Mouse (Mus musculus) limb, embryonic 14.5 days (tissue): ENCODE data around the gene Wrap53. TPM values are rescaled to one million over a fixed set of nuclear protein-coding genes. Genes with fewer than 3 reads are reported as not detected.

ENCODE experiments used
- ATAC-seq: fragments of 200-750 bp; cut with Nextera tagmentation; 2 replicates; pipeline ENCODE4 v1.8.0; 2017; ENCODE audit warnings: low read depth, moderate number of reproducible peaks, moderate TSS enrichment; ENCODE audit not compliant: low FRiP score
- DNase-seq: peaks from one replicate; pipeline ENCODE4 v3.0.0-alpha.2; 2015; ENCODE audit warnings: low spot score
- H3K27ac ChIP-seq: fragments of 300-500 bp; sonication (generic); replicated peaks from 2 replicates; pipeline ENCODE4 v1.5.1; 2014; ENCODE audit warnings: low read depth, mild to moderate bottlenecking, low read length, moderate library complexity, mixed read lengths
- H3K27me3 ChIP-seq: fragments of 300-500 bp; sonication (generic); 2 replicates; pipeline ENCODE4 v1.6.1; 2014; ENCODE audit warnings: low read length, mixed read lengths; ENCODE audit not compliant: control insufficient read depth, insufficient read depth
- H3K36me3 ChIP-seq: fragments of 300-500 bp; sonication (generic); 2 replicates; pipeline ENCODE4 v1.6.1; 2014; ENCODE audit warnings: mild to moderate bottlenecking, low read length, moderate library complexity, mixed read lengths; ENCODE audit not compliant: control insufficient read depth, insufficient read depth
- H3K4me1 ChIP-seq: fragments of 300-500 bp; sonication (generic); 2 replicates; pipeline ENCODE4 v1.6.1; 2014; ENCODE audit warnings: antibody characterized with exemption, low read length, mixed read lengths; ENCODE audit not compliant: control insufficient read depth, insufficient read depth
- H3K4me2 ChIP-seq: fragments of 300-500 bp; sonication (generic); replicated peaks from 2 replicates; pipeline ENCODE4 v1.6.1; 2014; ENCODE audit warnings: low read depth, mild to moderate bottlenecking, low read length, moderate library complexity; ENCODE audit not compliant: severe bottlenecking
- H3K4me3 ChIP-seq: fragments of 300-500 bp; sonication (generic); replicated peaks from 2 replicates; pipeline ENCODE4 v1.5.1; 2014; ENCODE audit warnings: low read length
- H3K9ac ChIP-seq: fragments of 300-500 bp; sonication (generic); 2 replicates; pipeline ENCODE4 v1.6.1; 2014; ENCODE audit warnings: mild to moderate bottlenecking, low read depth, low read length, moderate library complexity; ENCODE audit not compliant: severe bottlenecking
- H3K9me3 ChIP-seq: fragments of 300-500 bp; sonication (generic); 2 replicates; pipeline ENCODE4 v1.6.1; 2016; ENCODE audit warnings: low read length; ENCODE audit not compliant: control insufficient read depth
- POLR2A ChIP-seq: fragments of 200-500 bp; IDR thresholded peaks from 2 replicates; pipeline ENCODE4 v1.8.0; 2012; ENCODE audit warnings: inconsistent platforms, mild to moderate bottlenecking, moderate library complexity, borderline replicate concordance; ENCODE audit not compliant: insufficient read depth, insufficient read length; ENCODE audit errors: extremely low read depth
- WGBS: fragments of 180-500 bp; shearing (Covaris S2); extraction: QIAGEN DNeasy Blood & Tissue Kit; methylation state at CpG from one replicate; pipeline ENCODE4 v1.1.7; 2014; 5-methylcytosine and 5-hydroxymethylcytosine counted together
- polyA plus RNA-seq, 2 experiments: library from polyadenylated mRNA; depleted of rRNA in 1 of 2; stranded (reverse) in 1 of 2; unstranded in 1 of 2; fragments of >200 nt; fragmentation: Nextera tagmentation in 1 of 2; extraction: Ambion mirVana in 1 of 2; gene quantifications; 2 replicates each; pipeline versions ENCODE4 v1.2.1 to v1.2.3; 2012 to 2014

Gene Wrap53
- polyA plus RNA-seq, 2 experiments = 19.0 to 20.6 TPM

DNA sequence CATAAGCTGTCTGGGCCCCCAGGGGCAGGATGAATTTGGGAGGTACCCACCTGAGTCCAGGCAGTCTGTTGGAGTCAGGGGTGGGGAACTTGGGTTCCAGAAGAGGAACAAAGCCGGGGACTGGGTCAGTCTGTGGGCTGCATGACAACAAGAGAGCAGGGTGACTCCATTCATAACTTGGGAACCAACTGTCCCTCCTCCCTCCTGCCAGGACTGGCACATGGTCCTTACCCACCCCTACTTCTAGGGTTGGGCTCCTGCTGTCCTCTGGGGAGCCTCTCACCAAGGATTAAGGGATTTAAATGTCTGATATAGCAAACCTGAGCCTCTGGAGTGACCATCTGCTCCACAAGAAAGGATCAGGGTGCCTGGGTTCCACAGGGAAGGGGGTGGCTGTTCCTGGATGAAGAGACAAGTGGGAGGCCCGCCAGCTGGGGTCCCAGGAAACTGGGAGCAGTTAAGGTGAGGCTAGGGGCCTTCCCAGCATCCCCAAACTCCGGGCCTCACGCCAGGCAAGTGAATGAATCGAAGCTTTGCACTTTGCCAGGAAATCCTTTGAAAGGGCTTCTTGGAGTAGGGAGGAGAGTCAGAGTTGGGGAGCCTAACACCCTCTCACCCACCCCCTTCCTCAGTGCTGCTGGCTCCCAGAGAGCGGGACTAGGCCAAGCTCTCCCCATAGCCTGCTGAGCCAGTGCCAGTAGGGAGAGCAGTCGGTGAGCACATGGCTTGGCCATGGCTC lies 12.0 kb upstream of the Wrap53 start:
- WGBS = 79% methylated on average over 7 of the region's 7 CpGs

DNA sequence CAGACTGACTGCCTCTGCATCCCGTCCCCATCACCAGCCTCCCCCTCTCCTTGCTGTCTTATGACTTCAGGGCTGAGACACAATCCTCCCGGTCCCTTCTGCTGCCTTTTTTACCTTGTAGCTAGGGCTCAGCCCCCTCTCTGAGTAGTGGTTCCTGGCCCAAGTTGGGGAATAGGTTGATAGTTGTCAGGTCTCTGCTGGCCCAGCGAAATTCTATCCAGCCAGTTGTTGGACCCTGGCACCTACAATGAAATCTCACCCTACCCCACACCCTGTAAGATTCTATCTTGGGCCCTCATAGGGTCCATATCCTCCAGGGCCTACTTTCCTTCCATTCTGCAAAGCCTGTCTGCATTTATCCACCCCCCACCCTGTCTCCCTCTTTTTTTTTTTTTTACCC lies 11.4 kb upstream of the Wrap53 start:
- WGBS = 94% methylated on average over 3 of the region's 3 CpGs
- DNase-seq = no peak

More for the DNA sequence above, 12.0 kb upstream of the Wrap53 start:
- ATAC-seq (no peak), DNase-seq (no peak)
- Histone ChIP-seq H3K4me1 (no peaks in the 10 kb centered on the region), H3K36me3 (peaks cover 57% of the 10 kb centered on the region), H3K27me3 (no peaks in the 10 kb centered on the region), H3K4me3 (no peak overlapping the region), H3K9ac (no peak overlapping the region), H3K27ac (0 out of 2 replicates have a peak overlapping the region, but pooled peaks have one; percentile 19), H3K4me2 (no peak overlapping the region), H3K9me3 (no peaks in the 10 kb centered on the region)
- TF ChIP-seq POLR2A = no peak

DNA sequence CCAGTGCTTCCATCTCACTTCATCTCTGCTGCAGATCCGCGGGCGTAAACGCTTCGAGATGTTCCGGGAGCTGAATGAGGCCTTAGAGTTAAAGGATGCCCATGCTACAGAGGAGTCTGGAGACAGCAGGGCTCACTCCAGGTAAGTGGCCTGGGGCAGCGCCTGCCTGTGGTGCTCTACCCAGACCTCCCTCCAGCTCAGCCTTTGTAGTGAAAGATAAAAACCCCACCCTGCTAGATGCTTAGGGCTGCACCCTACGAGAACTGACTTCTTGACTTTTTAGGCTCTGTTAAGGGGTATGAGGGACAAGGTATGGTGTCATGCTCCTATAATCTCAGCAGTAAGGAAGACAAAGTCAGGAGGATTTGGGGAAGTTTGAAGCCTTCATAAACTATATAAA lies 10.6 kb upstream of the Wrap53 start:
- no peak overlapping the region for H3K4me3 ChIP-seq
- no peak overlapping the region for H3K9ac ChIP-seq
- TF ChIP-seq POLR2A = no peak
- DNase-seq (no peak), ATAC-seq (no peak)
- H3K4me2 ChIP-seq = no peak overlapping the region
- H3K9me3 ChIP-seq = no peaks in the 10 kb centered on the region
- WGBS = 93% methylated on average over 8 of the region's 8 CpGs
- no peaks in the 10 kb centered on the region for H3K4me1 ChIP-seq
- H3K27me3 ChIP-seq = no peaks in the 10 kb centered on the region
- H3K27ac ChIP-seq = no peak overlapping the region
- H3K36me3 ChIP-seq = peaks cover 66% of the 10 kb centered on the region

More for the DNA sequence above, 11.4 kb upstream of the Wrap53 start:
- no peak overlapping the region for H3K9ac ChIP-seq
- peaks cover 61% of the 10 kb centered on the region for H3K36me3 ChIP-seq
- H3K4me3 ChIP-seq = no peak overlapping the region
- TF ChIP-seq POLR2A = no peak
- H3K27me3 ChIP-seq = no peaks in the 10 kb centered on the region
- H3K27ac ChIP-seq = no peak overlapping the region
- no peak for ATAC-seq
- H3K9me3 ChIP-seq = no peaks in the 10 kb centered on the region
- H3K4me2 ChIP-seq = no peak overlapping the region
- no peaks in the 10 kb centered on the region for H3K4me1 ChIP-seq

DNA sequence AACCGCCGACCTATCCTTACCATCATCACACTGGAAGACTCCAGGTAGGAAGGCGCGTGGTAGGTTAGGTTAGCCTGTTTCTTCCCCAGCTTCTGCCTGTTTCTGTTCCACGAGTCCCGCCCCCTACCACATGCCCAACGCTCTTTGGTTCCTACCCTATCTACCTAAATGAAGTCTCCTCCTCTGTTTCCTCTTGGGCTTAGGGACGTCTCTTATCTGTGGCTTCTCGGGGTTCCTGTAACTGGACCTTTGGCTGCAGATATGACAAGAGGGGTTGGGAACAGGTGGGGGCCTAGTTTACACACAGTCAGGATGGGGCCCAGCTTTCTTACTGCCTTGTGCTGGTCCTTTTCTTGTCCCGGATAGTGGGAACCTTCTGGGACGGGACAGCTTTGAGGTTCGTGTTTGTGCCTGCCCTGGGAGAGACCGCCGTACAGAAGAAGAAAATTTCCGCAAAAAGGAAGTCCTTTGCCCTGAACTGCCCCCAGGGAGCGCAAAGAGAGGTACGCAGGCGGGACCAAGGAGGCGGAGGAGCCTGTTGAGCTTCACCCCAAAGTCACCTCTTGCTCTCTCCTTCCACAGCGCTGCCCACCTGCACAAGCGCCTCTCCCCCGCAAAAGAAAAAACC lies 9.3 kb upstream of the Wrap53 start:
- no peaks in the 10 kb centered on the region for H3K27me3 ChIP-seq
- TF ChIP-seq POLR2A = no peak
- H3K4me3 ChIP-seq = no peak overlapping the region
- DNase-seq = no peak
- ATAC-seq = no peak
- no peak overlapping the region for H3K9ac ChIP-seq
- no peak overlapping the region for H3K4me2 ChIP-seq
- no peaks in the 10 kb centered on the region for H3K9me3 ChIP-seq
- WGBS = 91% methylated on average over 22 of the region's 22 CpGs
- H3K36me3 ChIP-seq = peaks cover 63% of the 10 kb centered on the region
- no peak overlapping the region for H3K27ac ChIP-seq
- no peaks in the 10 kb centered on the region for H3K4me1 ChIP-seq

DNA sequence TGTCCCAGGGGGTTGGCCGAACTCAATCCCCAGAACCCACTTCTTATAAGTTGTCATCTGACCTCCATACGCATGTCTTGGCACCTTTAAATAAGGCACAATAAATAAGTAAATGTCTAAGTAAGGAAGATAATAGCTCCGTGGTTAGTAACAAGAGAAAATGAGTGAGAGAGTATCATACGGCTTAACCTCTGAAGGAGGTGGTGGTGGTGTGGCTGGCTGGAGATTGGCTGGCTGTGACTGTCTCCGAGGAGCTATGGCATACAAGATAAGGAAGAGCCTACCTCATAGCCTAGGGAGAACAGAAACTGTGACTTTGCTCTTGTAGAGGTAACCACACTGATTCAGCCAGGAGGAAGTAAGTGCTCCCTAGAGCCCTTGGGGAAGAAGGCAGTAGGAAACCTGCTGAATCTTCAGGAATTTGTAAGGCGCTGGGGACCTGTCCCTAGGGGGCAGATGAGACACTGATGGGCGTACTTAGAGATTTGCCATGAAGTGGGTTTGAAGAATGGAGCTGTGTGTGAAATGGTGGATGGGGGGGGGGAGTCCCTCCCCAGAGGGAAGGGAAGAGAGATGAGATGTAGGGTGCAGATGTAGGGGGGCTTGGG lies 5.8 kb upstream of the Wrap53 start:
- no peak overlapping the region for H3K4me3 ChIP-seq
- H3K9me3 ChIP-seq = no peaks in the 10 kb centered on the region
- H3K27ac ChIP-seq = no peak overlapping the region
- H3K9ac ChIP-seq = no peak overlapping the region
- H3K27me3 ChIP-seq = no peaks in the 10 kb centered on the region
- peaks cover 5% of the 10 kb centered on the region; the same call in 1 of the 2 replicates for H3K4me1 ChIP-seq
- DNase-seq (no peak), ATAC-seq (no peak)
- 89% methylated on average over 7 of the region's 7 CpGs for WGBS
- TF ChIP-seq POLR2A = no peak
- peaks cover 60% of the 10 kb centered on the region for H3K36me3 ChIP-seq
- H3K4me2 ChIP-seq = no peak overlapping the region
